Mouse (Mus musculus): ENCODE results near the gene Smu1.
A peak's percentile ranks its signal among the peaks of the same experiment; 100 is the strongest.

Gene Smu1

DNA sequence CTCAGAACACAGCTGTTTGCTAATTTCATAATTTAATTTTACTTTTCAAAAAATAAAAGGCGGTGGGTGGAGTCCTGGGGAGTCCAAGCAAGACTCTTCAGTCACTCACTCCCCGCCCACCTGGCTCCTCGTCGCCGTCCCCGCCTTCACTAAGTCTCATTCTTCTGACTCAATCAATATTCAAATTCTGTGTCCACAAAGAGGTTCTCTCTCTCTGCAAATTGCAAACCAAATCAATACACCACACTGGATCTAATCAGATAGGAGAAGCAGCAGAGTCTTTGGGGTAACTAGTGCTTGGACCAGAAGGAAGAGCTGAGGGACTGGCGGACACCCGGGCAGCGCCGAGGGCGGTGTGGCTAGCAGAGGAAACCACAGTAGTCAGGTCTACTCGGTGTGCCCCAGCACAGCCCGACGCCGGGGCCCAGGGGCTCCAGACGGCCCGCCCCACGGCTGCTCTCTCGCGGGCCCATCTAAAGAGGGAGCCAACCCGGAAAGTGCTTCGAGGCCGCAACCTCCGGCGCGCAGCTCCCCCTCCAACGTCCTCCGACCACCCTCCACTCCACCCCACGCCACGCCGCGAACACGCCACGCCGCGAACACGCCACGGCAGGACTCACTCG lies 455 bp downstream of the Smu1 start:
- no peak for DNase-seq (ENCODE audit: low spot score)

GRCm38 (mm10) chr4:40735351-40735750 lies 22.4 kb downstream of the Smu1 start:
- no peak for DNase-seq (ENCODE audit: low spot score)

GRCm38 (mm10) chr4:40731262-40731661 lies 26.5 kb downstream of the Smu1 start:
- no peak for DNase-seq (ENCODE audit: low spot score)

- DNase-seq (ENCODE audit: low spot score) = no peak
These were observed 30.5 kb downstream of the Smu1 start for GRCm38 (mm10) chr4:40727247-40727646.

- DNase-seq (ENCODE audit: low spot score) = no peak
These were observed 32.2 kb downstream of the Smu1 start for GRCm38 (mm10) chr4:40725554-40725953.

- no peak for DNase-seq (ENCODE audit: low spot score)
These were observed 32.6 kb downstream of the Smu1 start for GRCm38 (mm10) chr4:40725141-40725540.

- DNase-seq (ENCODE audit: low spot score) = peak; percentile 73
These were observed 34.8 kb downstream of the Smu1 start for GRCm38 (mm10) chr4:40722687-40723460.

DNA sequence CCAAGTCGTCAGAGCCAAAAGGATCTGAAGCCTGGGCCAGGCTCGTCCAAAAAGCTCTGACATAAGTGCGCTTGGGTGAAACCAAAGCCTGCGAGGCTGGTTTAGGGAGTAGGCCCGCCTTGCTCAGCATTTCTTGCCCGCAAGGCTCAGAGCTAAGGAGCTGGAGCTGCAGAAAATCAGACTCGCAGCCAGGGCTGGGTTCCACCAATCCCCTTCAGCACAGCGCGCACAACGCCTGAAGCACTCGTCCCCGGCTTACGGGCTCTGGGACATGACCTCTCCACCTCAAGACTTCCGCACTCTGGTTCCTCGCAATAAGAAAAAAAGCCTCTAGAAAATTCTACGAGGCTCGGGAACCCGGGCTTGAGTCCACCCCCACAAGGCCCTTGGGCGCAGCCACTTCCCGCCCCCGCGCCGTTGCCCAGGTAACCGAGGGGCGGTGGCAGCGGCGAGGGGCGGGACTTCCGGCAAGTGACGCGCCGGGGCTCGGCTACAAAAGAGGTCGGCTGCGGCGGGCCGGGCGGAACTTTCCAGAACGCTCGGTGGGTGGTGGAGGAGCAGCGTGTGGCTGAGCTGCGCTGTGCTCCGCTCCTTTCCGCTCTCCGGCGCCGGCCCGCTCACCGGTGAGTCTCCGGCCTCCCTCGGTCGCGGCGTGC lies 35.6 kb downstream of the Smu1 start, which contains the start of gene Dnaja1:
Gene Dnaja1 (plus strand): TSS at position 140 of the 656 bp plus-strand sequence.
- peak; percentile 98 for DNase-seq (ENCODE audit: low spot score)

- DNase-seq (ENCODE audit: low spot score) = no peak
These were observed 36.8 kb downstream of the Smu1 start for GRCm38 (mm10) chr4:40720910-40721309.

- DNase-seq (ENCODE audit: low spot score) = no peak
These were observed 40.6 kb downstream of the Smu1 start for GRCm38 (mm10) chr4:40717141-40717540.

- peak; percentile 17 for DNase-seq (ENCODE audit: low spot score)
These were observed 53.9 kb downstream of the Smu1 start for GRCm38 (mm10) chr4:40703710-40704275.

- DNase-seq (ENCODE audit: low spot score) = peak; percentile 96
These were observed 54.7 kb downstream of the Smu1 start, which contains the start of gene Aptx for GRCm38 (mm10) chr4:40702797-40703709. TSS of gene Aptx (minus strand) at chr4:40703194.

GRCm38 (mm10) chr4:40701796-40702195 lies 55.9 kb downstream of the Smu1 start:
- no peak for DNase-seq (ENCODE audit: low spot score)

GRCm38 (mm10) chr4:40700216-40700615 lies 57.5 kb downstream of the Smu1 start:
- peak; percentile 37 for DNase-seq (ENCODE audit: low spot score)

- no peak for DNase-seq (ENCODE audit: low spot score)
These were observed 60.7 kb downstream of the Smu1 start for GRCm38 (mm10) chr4:40697059-40697458.

- DNase-seq (ENCODE audit: low spot score) = no peak
These were observed 66.6 kb downstream of the Smu1 start for GRCm38 (mm10) chr4:40691100-40691499.

Data from urinary bladder, postnatal 14 days (tissue).